In genomic region chr15:100550280-100550679, GRCm38 (mm10) we compare ENCODE assay signal across 8 mouse cellular contexts. TPM values are rescaled to one million over a fixed set of nuclear protein-coding genes. Genes with fewer than 3 reads are reported as not detected.
DNase-seq lines count a peak whose midpoint lies in the region; ATAC-seq and TF ChIP-seq lines count a peak whose summit lies in the region.

No protein-coding gene starts in this region.

- no peaks in the 10 kb centered on the region for H3K9me3 ChIP-seq in liver, embryonic 12.5 days (replicated peaks)
- H3K9me3 ChIP-seq in liver, postnatal 0 days (ENCODE audit: low read length): no peaks in the 10 kb centered on the region
- no peaks in the 10 kb centered on the region for H3K9me3 ChIP-seq in forebrain, embryonic 15.5 days
- no peaks in the 10 kb centered on the region; the same call in 1 of the 2 replicates for H3K9me3 ChIP-seq in neural tube, embryonic 14.5 days (ENCODE audit: control insufficient read depth, low read length)

- H3K4me2 ChIP-seq in liver, embryonic 12.5 days: peak overlapping the region; percentile 92
- H3K4me2 ChIP-seq in liver, postnatal 0 days (ENCODE audit: low read depth, low read length): no peak overlapping the region
- H3K4me2 ChIP-seq in forebrain, embryonic 15.5 days (replicated peaks): peak overlapping the region; percentile 86
- peak overlapping the region; percentile 94 for H3K4me2 ChIP-seq in neural tube, embryonic 14.5 days (ENCODE audit: low read depth, low read length)

- H3K4me1 ChIP-seq in liver, embryonic 12.5 days: peaks cover 32% of the 10 kb centered on the region
- 0 out of 2 replicates have a peak, but pooled peaks cover 7% of the 10 kb centered on the region for H3K4me1 ChIP-seq in liver, postnatal 0 days (ENCODE audit: insufficient read depth)
- peaks cover 18% of the 10 kb centered on the region for H3K4me1 ChIP-seq in forebrain, embryonic 15.5 days
- peaks cover 9% of the 10 kb centered on the region; the same call in 1 of the 2 replicates for H3K4me1 ChIP-seq in neural tube, embryonic 14.5 days (ENCODE audit: control insufficient read depth, insufficient read depth, low read length)

- 89% methylated on average over 4 of the region's 4 CpGs for WGBS in liver, embryonic 12.5 days (ENCODE audit: insufficient replicate concordance)
- WGBS in liver, postnatal 0 days (ENCODE audit: insufficient replicate concordance): 90% methylated on average over 4 of the region's 4 CpGs
- WGBS in forebrain, embryonic 15.5 days: 91% methylated on average over 4 of the region's 4 CpGs
- 94% methylated on average over 4 of the region's 4 CpGs for WGBS in neural tube, embryonic 14.5 days

- ATAC-seq in liver, embryonic 12.5 days: no peak
- no peak for ATAC-seq in liver, postnatal 0 days
- ATAC-seq in forebrain, embryonic 15.5 days (replicated peaks): no peak
- ATAC-seq in neural tube, embryonic 14.5 days (ENCODE audit: low read depth): no peak
- ATAC-seq in granulocyte monocyte progenitor cell, adult 5-6 weeks (replicated peaks; ENCODE audit: poor library complexity, severe bottlenecking): no peak

- no peak for TF ChIP-seq EP300 in liver, postnatal 0 days (IDR thresholded peaks at IDR 0.05; ENCODE audit: low read depth)

- no peak for DNase-seq in liver, postnatal 0 days
- peak; percentile 47 to 58 for DNase-seq in kidney, postnatal 4 days
- no peak for DNase-seq in ovary, adult 18-20 months (ENCODE audit: low spot score)
- DNase-seq in embryo, embryonic 10.5 days (ENCODE audit: low spot score): no peak

- peaks cover 12% of the 10 kb centered on the region for H3K36me3 ChIP-seq in liver, embryonic 12.5 days
- H3K36me3 ChIP-seq in liver, postnatal 0 days (replicated peaks; ENCODE audit: insufficient read depth, low read length): no peaks in the 10 kb centered on the region
- H3K36me3 ChIP-seq in forebrain, embryonic 15.5 days: peaks cover 9% of the 10 kb centered on the region
- H3K36me3 ChIP-seq in neural tube, embryonic 14.5 days (ENCODE audit: control insufficient read depth, insufficient read depth, low read length): no peaks in the 10 kb centered on the region

- H3K4me3 ChIP-seq in liver, embryonic 12.5 days: 0 out of 2 replicates have a peak overlapping the region, but pooled peaks have one; percentile 82
- H3K4me3 ChIP-seq in liver, postnatal 0 days (ENCODE audit: low read depth, low read length): no peak overlapping the region
- peak overlapping the region; percentile 100; the same call in 1 of the 2 replicates for H3K4me3 ChIP-seq in forebrain, embryonic 15.5 days
- peak overlapping the region; percentile 89; the same call in 1 of the 2 replicates for H3K4me3 ChIP-seq in neural tube, embryonic 14.5 days (ENCODE audit: low read depth, low read length)

- no peak overlapping the region; the same call in 1 of the 2 replicates for H3K9ac ChIP-seq in liver, embryonic 12.5 days
- H3K9ac ChIP-seq in liver, postnatal 0 days (replicated peaks): no peak overlapping the region
- no peak overlapping the region for H3K9ac ChIP-seq in forebrain, embryonic 15.5 days (replicated peaks)
- H3K9ac ChIP-seq in neural tube, embryonic 14.5 days (replicated peaks; ENCODE audit: low read depth, low read length): no peak overlapping the region

- TF ChIP-seq CTCF in liver, postnatal 0 days (IDR thresholded peaks at IDR 0.05; ENCODE audit: low read depth): no peak

- H3K27ac ChIP-seq in liver, embryonic 12.5 days: no peak overlapping the region
- H3K27ac ChIP-seq in liver, postnatal 0 days (ENCODE audit: low read depth): no peak overlapping the region
- no peak overlapping the region for H3K27ac ChIP-seq in forebrain, embryonic 15.5 days (replicated peaks)
- no peak overlapping the region for H3K27ac ChIP-seq in neural tube, embryonic 14.5 days (ENCODE audit: low read depth, low read length)

- H3K27me3 ChIP-seq in liver, embryonic 12.5 days (replicated peaks): no peaks in the 10 kb centered on the region
- no peaks in the 10 kb centered on the region for H3K27me3 ChIP-seq in liver, postnatal 0 days (ENCODE audit: insufficient read depth, low read length)
- H3K27me3 ChIP-seq in forebrain, embryonic 15.5 days: no peaks in the 10 kb centered on the region
- no peaks in the 10 kb centered on the region for H3K27me3 ChIP-seq in neural tube, embryonic 14.5 days (ENCODE audit: control insufficient read depth, insufficient read depth, low read length)

RNA-seq across cellular contexts. Expression of gene Tfcp2, which starts 1.5 kb away (rescaled TPM):
- 7.4 and 9.0 TPM in 2 replicates for polyA plus RNA-seq in liver, embryonic 12.5 days (2016; fragmentation: Nextera tagmentation; extraction: Ambion mirVana)
- polyA plus RNA-seq in liver, postnatal 0 days (2015; fragmentation: Nextera tagmentation; extraction: Ambion mirVana): 4.0 TPM in 2 replicates
- 30.0 and 33.6 TPM in 2 replicates for polyA plus RNA-seq in forebrain, embryonic 15.5 days (2015; fragmentation: Nextera tagmentation; extraction: Ambion mirVana)
- polyA plus RNA-seq in neural tube, embryonic 14.5 days (2014; fragmentation: Nextera tagmentation; extraction: Ambion mirVana): 32.0 and 33.4 TPM in 2 replicates
- total RNA-seq in granulocyte monocyte progenitor cell, adult 5-6 weeks (2014; fragmentation: Nextera tagmentation): 4.9 and 12.8 TPM in 2 replicates
- total RNA-seq in granulocyte monocyte progenitor cell, adult 5-6 weeks (2017): 8.3 and 10.0 TPM in 2 replicates

RNA-seq across cellular contexts. Expression of gene Pou6f1, which starts 49.5 kb away (rescaled TPM):
- 0.41 and 0.45 TPM in 2 replicates for polyA plus RNA-seq in liver, embryonic 12.5 days (2016; fragmentation: Nextera tagmentation; extraction: Ambion mirVana)
- 0.74 and 0.79 TPM in 2 replicates for polyA plus RNA-seq in liver, postnatal 0 days (2015; fragmentation: Nextera tagmentation; extraction: Ambion mirVana)
- polyA plus RNA-seq in forebrain, embryonic 15.5 days (2015; fragmentation: Nextera tagmentation; extraction: Ambion mirVana): 50.4 and 51.3 TPM in 2 replicates
- 47.6 and 49.7 TPM in 2 replicates for polyA plus RNA-seq in neural tube, embryonic 14.5 days (2014; fragmentation: Nextera tagmentation; extraction: Ambion mirVana)
- not detected in 2 replicates for total RNA-seq in granulocyte monocyte progenitor cell, adult 5-6 weeks (2014; fragmentation: Nextera tagmentation)
- total RNA-seq in granulocyte monocyte progenitor cell, adult 5-6 weeks (2017): 0.46 TPM in 1 of 2 replicates, not detected in the other

RNA-seq across cellular contexts. Expression of gene Csrnp2, which starts 55.0 kb away (rescaled TPM):
- polyA plus RNA-seq in liver, embryonic 12.5 days (2016; fragmentation: Nextera tagmentation; extraction: Ambion mirVana): 2.8 and 3.0 TPM in 2 replicates
- polyA plus RNA-seq in liver, postnatal 0 days (2015; fragmentation: Nextera tagmentation; extraction: Ambion mirVana): 0.89 and 1.1 TPM in 2 replicates
- 54.9 and 55.6 TPM in 2 replicates for polyA plus RNA-seq in forebrain, embryonic 15.5 days (2015; fragmentation: Nextera tagmentation; extraction: Ambion mirVana)
- polyA plus RNA-seq in neural tube, embryonic 14.5 days (2014; fragmentation: Nextera tagmentation; extraction: Ambion mirVana): 43.0 and 50.0 TPM in 2 replicates
- total RNA-seq in granulocyte monocyte progenitor cell, adult 5-6 weeks (2014; fragmentation: Nextera tagmentation): 1.1 and 2.5 TPM in 2 replicates
- 1.6 and 2.0 TPM in 2 replicates for total RNA-seq in granulocyte monocyte progenitor cell, adult 5-6 weeks (2017)

Comparison
In these comparisons a context has a peak if more than half of its experiments do, and no peak if none do; other contexts are left out.
1. DNase-seq: peak in kidney, postnatal 4 days (2 of 2); none in liver, postnatal 0 days (single experiment), ovary, adult 18-20 months (single experiment) and embryo, embryonic 10.5 days (single experiment).
2. RNA of gene Pou6f1, which starts 49.5 kb away (polyA plus RNA-seq): 50.4 to 51.3 TPM in forebrain, embryonic 15.5 days and 47.6 to 49.7 TPM in neural tube, embryonic 14.5 days; 0.74 to 0.79 TPM in liver, postnatal 0 days and 0.41 to 0.45 TPM in liver, embryonic 12.5 days; every median in the first group is over 10 times any median in the second.
3. RNA of gene Csrnp2, which starts 55.0 kb away (polyA plus RNA-seq): 54.9 to 55.6 TPM in forebrain, embryonic 15.5 days and 43.0 to 50.0 TPM in neural tube, embryonic 14.5 days; 2.8 to 3.0 TPM in liver, embryonic 12.5 days and 0.89 to 1.1 TPM in liver, postnatal 0 days; every median in the first group is over 10 times any median in the second.